Mouse (Mus musculus): ENCODE measurements around the gene Ntrk1.

DNA sequence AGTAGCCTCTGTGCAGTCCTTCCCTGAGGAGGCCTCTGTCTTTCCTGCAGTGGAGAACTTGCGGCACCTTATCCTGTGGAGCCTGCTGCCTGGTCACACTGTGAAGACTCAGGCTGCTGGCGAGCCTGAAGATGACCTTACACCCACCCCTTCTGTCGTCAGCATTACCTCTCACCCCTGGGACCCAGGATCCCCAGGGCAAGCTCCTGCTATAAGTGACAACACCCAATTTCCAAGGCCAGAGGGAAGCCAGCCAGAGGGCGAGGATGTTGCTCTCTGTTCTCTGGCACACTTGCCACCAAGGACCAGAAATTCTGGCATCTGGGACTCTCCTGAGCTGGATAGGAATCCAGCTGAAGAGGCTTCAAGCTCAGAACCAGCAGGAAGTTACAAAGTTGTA is 61.9 kb downstream of the Ntrk1 start:
- TF ChIP-seq POLR2A (IDR thresholded peaks at IDR 0.05; ENCODE audit: borderline replicate concordance, extremely low read depth, low read depth, low read length): no peak
- no peak for TF ChIP-seq CTCF (IDR thresholded peaks at IDR 0.05; ENCODE audit: insufficient read depth, low read length)
